Mouse (Mus musculus) forebrain, embryonic 16.5 days (tissue): Measurements from ENCODE around the gene Foxa3. TPM values are rescaled to one million over a fixed set of nuclear protein-coding genes. Genes with fewer than 3 reads are reported as not detected.

Experiments used
- ATAC-seq: fragments of 200-750 bp; cut with Nextera tagmentation; 2 replicates; pipeline ENCODE4 v1.8.0; 2017; ENCODE audit warnings: mild to moderate bottlenecking, moderate library complexity
- H3K27ac ChIP-seq: fragments of 300-500 bp; sonication (generic); 2 replicates; pipeline ENCODE4 v1.5.1; 2014; ENCODE audit warnings: low read length, control low read depth
- H3K27me3 ChIP-seq: fragments of 300-500 bp; sonication (generic); replicated peaks from 2 replicates; pipeline ENCODE4 v1.6.1; 2014; ENCODE audit warnings: low read length; ENCODE audit not compliant: control insufficient read depth, insufficient read depth
- H3K36me3 ChIP-seq: fragments of 300-500 bp; sonication (generic); 2 replicates; pipeline ENCODE4 v1.6.1; 2014; ENCODE audit not compliant: control insufficient read depth, insufficient read depth
- H3K4me1 ChIP-seq: fragments of 300-500 bp; sonication (generic); replicated peaks from 2 replicates; pipeline ENCODE4 v1.6.1; 2014; ENCODE audit warnings: low read length; ENCODE audit not compliant: control insufficient read depth, insufficient read depth
- H3K4me2 ChIP-seq: fragments of 300-500 bp; sonication (generic); 2 replicates; pipeline ENCODE4 v1.6.1; 2014; ENCODE audit warnings: mild to moderate bottlenecking, low read length, control low read depth
- H3K4me3 ChIP-seq: fragments of 300-500 bp; sonication (generic); replicated peaks from 2 replicates; pipeline ENCODE4 v1.5.1; 2014; ENCODE audit warnings: mild to moderate bottlenecking, low read length, control low read depth
- H3K9ac ChIP-seq: fragments of 300-500 bp; sonication (generic); replicated peaks from 2 replicates; pipeline ENCODE4 v1.6.1; 2014; ENCODE audit warnings: low read depth, low read length, control low read depth
- H3K9me3 ChIP-seq: fragments of 300-500 bp; sonication (generic); 2 replicates; pipeline ENCODE4 v1.6.1; 2016; ENCODE audit warnings: low read length; ENCODE audit not compliant: control insufficient read depth
- WGBS: fragments of 180-500 bp; shearing (Covaris S2); extraction: QIAGEN DNeasy Blood & Tissue Kit; methylation state at CpG from one replicate; pipeline ENCODE4 v1.1.7; 2014; 5-methylcytosine and 5-hydroxymethylcytosine counted together
- polyA plus RNA-seq: library from polyadenylated mRNA; unstranded; fragments of >200 nt; fragmentation: Nextera tagmentation; extraction: Ambion mirVana; gene quantifications from 2 replicates; pipeline ENCODE4 v1.2.1, GENCODE M21; 2015

Gene Foxa3
- polyA plus RNA-seq, 1 experiment from 2014 or later = not detected

DNA sequence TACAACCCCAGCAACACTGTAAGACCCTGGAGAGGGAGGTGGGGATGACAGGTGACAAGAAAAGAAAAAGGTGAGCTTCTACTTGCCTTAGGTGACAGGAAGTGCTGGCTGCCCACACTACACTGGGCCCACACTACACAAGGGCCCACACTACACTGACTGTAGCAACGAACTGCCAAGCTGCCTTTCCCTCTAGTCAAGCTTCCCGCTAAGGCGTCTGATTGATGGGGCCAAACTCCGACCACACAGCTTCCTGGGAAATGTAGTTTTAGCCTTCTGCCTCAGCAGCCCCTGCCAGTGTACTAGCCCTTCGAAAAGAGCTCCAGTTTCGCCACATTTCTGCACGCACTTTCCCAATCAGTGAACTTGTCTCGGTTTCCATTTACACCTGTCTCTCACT lies 55.7 kb downstream of the Foxa3 start:
- no peaks in the 10 kb centered on the region for H3K9me3 ChIP-seq
- H3K4me2 ChIP-seq = no peak overlapping the region
- peaks cover 9% of the 10 kb centered on the region for H3K4me1 ChIP-seq
- H3K4me3 ChIP-seq = no peak overlapping the region
- WGBS = 12% methylated on average over 8 of the region's 8 CpGs
- peak; percentile 45 for ATAC-seq
- no peaks in the 10 kb centered on the region for H3K27me3 ChIP-seq
- H3K27ac ChIP-seq = no peak overlapping the region
- no peaks in the 10 kb centered on the region for H3K36me3 ChIP-seq
- no peak overlapping the region for H3K9ac ChIP-seq

- no peak overlapping the region for H3K27ac ChIP-seq
- H3K4me1 ChIP-seq = peaks cover 20% of the 10 kb centered on the region
These were observed 58.0 kb downstream of the Foxa3 start for GRCm38 (mm10) chr7:18965312-18965711.

DNA sequence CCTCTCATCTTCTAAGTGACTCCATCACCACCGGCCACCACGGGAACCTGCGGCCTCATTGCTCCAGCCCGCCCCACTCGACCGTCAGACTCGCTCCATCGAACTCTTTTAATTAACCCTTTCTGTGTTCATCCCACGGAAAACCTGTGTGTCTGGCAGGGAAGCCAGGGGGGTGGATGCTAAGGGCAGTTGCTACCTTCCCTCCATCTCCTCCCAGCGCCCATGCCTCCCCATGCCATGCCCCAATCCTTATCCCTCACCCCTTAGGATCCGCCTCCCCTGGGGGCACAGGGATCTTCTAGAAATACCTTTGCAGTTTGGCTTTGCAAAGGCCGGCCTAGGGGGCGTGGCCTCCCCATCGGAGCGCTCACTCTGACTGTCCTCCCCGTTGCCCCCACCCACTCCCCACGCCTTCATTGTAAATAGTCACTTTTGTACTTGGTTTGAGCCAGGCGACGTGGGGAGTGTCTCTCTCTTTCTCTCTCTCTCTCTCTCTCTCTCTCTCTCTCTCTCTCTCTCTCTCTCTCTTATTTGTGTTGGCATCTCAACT lies 60.0 kb downstream of the Foxa3 start:
- ATAC-seq = no peak
- Histone ChIP-seq H3K9me3 (no peaks in the 10 kb centered on the region), H3K4me3 (no peak overlapping the region), H3K27ac (no peak overlapping the region), H3K27me3 (no peaks in the 10 kb centered on the region), H3K4me2 (peak overlapping the region; percentile 34; the same call in 1 of the 2 replicates), H3K4me1 (peaks cover 23% of the 10 kb centered on the region), H3K36me3 (no peaks in the 10 kb centered on the region), H3K9ac (no peak overlapping the region; the same call in 1 of the 2 replicates)
- WGBS = 4% methylated on average over 19 of the region's 19 CpGs

More at GRCm38 (mm10) chr7:18965312-18965711, 58.0 kb downstream of the Foxa3 start:
- WGBS = 81% methylated on average over 5 of the region's 5 CpGs
- Histone ChIP-seq H3K9me3 (no peaks in the 10 kb centered on the region), H3K4me3 (no peak overlapping the region), H3K9ac (no peak overlapping the region), H3K27me3 (no peaks in the 10 kb centered on the region), H3K36me3 (no peaks in the 10 kb centered on the region), H3K4me2 (no peak overlapping the region)
- ATAC-seq = no peak

Other genes starting within 250 kb of the Foxa3 start
- not detected in 2 replicates for gene Psg19, start 225.0 kb downstream of the Foxa3 start, polyA plus RNA-seq
- gene Psg17, start 201.9 kb downstream of the Foxa3 start, polyA plus RNA-seq = not detected in 2 replicates
- 0.30 and 0.46 TPM in 2 replicates for gene Mill2, start 183.6 kb downstream of the Foxa3 start, polyA plus RNA-seq
- gene Pglyrp1, start 152.2 kb downstream of the Foxa3 start, polyA plus RNA-seq = 26.3 and 26.7 TPM in 2 replicates
- gene Ccdc61, start 113.1 kb downstream of the Foxa3 start, polyA plus RNA-seq = 23.9 and 24.0 TPM in 2 replicates
- gene Nova2, start 97.7 kb downstream of the Foxa3 start, polyA plus RNA-seq = 15.8 and 17.3 TPM in 2 replicates
- 0.46 and 0.91 TPM in 2 replicates for gene Nanos2, start 36.1 kb downstream of the Foxa3 start, polyA plus RNA-seq
- 3.1 and 3.6 TPM in 2 replicates for gene Mypop, start 32.3 kb downstream of the Foxa3 start, polyA plus RNA-seq
- 28.0 and 30.4 TPM in 2 replicates for gene Irf2bp1, start 19.5 kb downstream of the Foxa3 start, polyA plus RNA-seq
- gene Sympk, start 839 bp upstream of the Foxa3 start, polyA plus RNA-seq = 34.4 and 34.7 TPM in 2 replicates
- gene Rsph6a, start 31.2 kb upstream of the Foxa3 start, polyA plus RNA-seq = 0.09 TPM in 1 of 2 replicates, not detected in the other
- gene Dmwd, start 52.7 kb upstream of the Foxa3 start, polyA plus RNA-seq = 28.1 and 29.7 TPM in 2 replicates
- 5.6 and 10.1 TPM in 2 replicates for gene Dmpk, start 60.3 kb upstream of the Foxa3 start, polyA plus RNA-seq
- gene Six5, start 71.1 kb upstream of the Foxa3 start, polyA plus RNA-seq = 1.7 and 2.1 TPM in 2 replicates
- 3.9 and 4.9 TPM in 2 replicates for gene Gm4969, start 94.8 kb upstream of the Foxa3 start, polyA plus RNA-seq
- gene Fbxo46, start 96.3 kb upstream of the Foxa3 start, polyA plus RNA-seq = 25.4 and 28.3 TPM in 2 replicates
- gene Qpctl, start 125.8 kb upstream of the Foxa3 start, polyA plus RNA-seq = 17.1 and 22.4 TPM in 2 replicates
- gene Snrpd2, start 126.2 kb upstream of the Foxa3 start, polyA plus RNA-seq = 116 and 118 TPM in 2 replicates
- gene Gipr, start 142.6 kb upstream of the Foxa3 start, polyA plus RNA-seq = 21.8 and 32.1 TPM in 2 replicates
- gene Eml2, start 152.9 kb upstream of the Foxa3 start, polyA plus RNA-seq = 8.3 and 14.4 TPM in 2 replicates
- gene Gpr4, start 189.0 kb upstream of the Foxa3 start, polyA plus RNA-seq = 2.5 and 2.7 TPM in 2 replicates
- gene Opa3, start 204.8 kb upstream of the Foxa3 start, polyA plus RNA-seq = 43.5 and 43.8 TPM in 2 replicates
- gene Vasp, start 248.3 kb upstream of the Foxa3 start, polyA plus RNA-seq = 38.0 and 40.3 TPM in 2 replicates